Mouse (Mus musculus) embryonic facial prominence, embryonic 14.5 days (tissue): ENCODE measurements around the gene Slc6a1. TPM values are rescaled to one million over a fixed set of nuclear protein-coding genes. Genes with fewer than 3 reads are reported as not detected.
"Not testable (repeated sequence)": the region's sequence is repeated elsewhere in the genome, so short reads cannot be mapped to it uniquely, and the experiment has no call there.

Experiments used
- ATAC-seq: fragments of 200-750 bp; cut with Nextera tagmentation; 2 replicates; pipeline ENCODE4 v1.8.0; 2017; ENCODE audit warnings: low read depth, moderate number of reproducible peaks, moderate TSS enrichment
- DNase-seq: peaks from one replicate; pipeline ENCODE4 v3.0.0-alpha.2; 2015; ENCODE audit warnings: low spot score
- H3K27ac ChIP-seq: fragments of 300-500 bp; sonication (generic); replicated peaks from 2 replicates; pipeline ENCODE4 v1.5.1; 2014; ENCODE audit warnings: low read depth, mild to moderate bottlenecking, low read length, moderate library complexity
- H3K27me3 ChIP-seq: fragments of 300-500 bp; sonication (generic); replicated peaks from 2 replicates; pipeline ENCODE4 v1.6.1; 2014; ENCODE audit warnings: low read length; ENCODE audit not compliant: control insufficient read depth, insufficient read depth
- H3K36me3 ChIP-seq: fragments of 300-500 bp; sonication (generic); 2 replicates; pipeline ENCODE4 v1.6.1; 2014; ENCODE audit warnings: low read length, mixed read lengths; ENCODE audit not compliant: control insufficient read depth, insufficient read depth
- H3K4me1 ChIP-seq: fragments of 300-500 bp; sonication (generic); 2 replicates; pipeline ENCODE4 v1.6.1; 2014; ENCODE audit warnings: antibody characterized with exemption, low read length; ENCODE audit not compliant: control insufficient read depth, insufficient read depth
- H3K4me2 ChIP-seq: fragments of 300-500 bp; sonication (generic); 2 replicates; pipeline ENCODE4 v1.6.1; 2014; ENCODE audit warnings: low read depth, mild to moderate bottlenecking, low read length, moderate library complexity, mixed read lengths
- H3K4me3 ChIP-seq: fragments of 300-500 bp; sonication (generic); 2 replicates; pipeline ENCODE4 v1.5.1; 2014; ENCODE audit warnings: low read depth, mild to moderate bottlenecking, low read length
- H3K9ac ChIP-seq: fragments of 300-500 bp; sonication (generic); 2 replicates; pipeline ENCODE4 v1.6.1; 2014; ENCODE audit warnings: low read depth, mild to moderate bottlenecking, low read length, moderate library complexity, mixed read lengths
- H3K9me3 ChIP-seq: fragments of 300-500 bp; sonication (generic); 2 replicates; pipeline ENCODE4 v1.6.1; 2016; ENCODE audit warnings: low read length; ENCODE audit not compliant: control insufficient read depth
- WGBS: fragments of 180-500 bp; shearing (Covaris S2); extraction: QIAGEN DNeasy Blood & Tissue Kit; methylation state at CpG from one replicate; pipeline ENCODE4 v1.1.7; 2014; 5-methylcytosine and 5-hydroxymethylcytosine counted together
- polyA plus RNA-seq: library from polyadenylated mRNA; unstranded; fragments of >200 nt; fragmentation: Nextera tagmentation; extraction: Ambion mirVana; gene quantifications from 2 replicates; pipeline ENCODE4 v1.2.1, GENCODE M21; 2014

Gene Slc6a1
- polyA plus RNA-seq, 1 experiment from 2014 or later, result 2.7 TPM

GRCm38 (mm10) chr6:114329597-114330470, 47.4 kb downstream of the Slc6a1 start:
- DNase-seq, result no peak
- no peaks in the 10 kb centered on the region for H3K9me3 ChIP-seq
- H3K4me1 ChIP-seq, result no peaks in the 10 kb centered on the region
- H3K4me3 ChIP-seq, result no peak overlapping the region
- no peak overlapping the region for H3K9ac ChIP-seq
- peak; percentile 33; the same call in 1 of the 2 replicates for ATAC-seq
- H3K4me2 ChIP-seq, result no peak overlapping the region
- H3K36me3 ChIP-seq, result no peaks in the 10 kb centered on the region
- H3K27ac ChIP-seq, result no peak overlapping the region
- WGBS, result 30% methylated on average over 8 of the region's 8 CpGs
- H3K27me3 ChIP-seq, result no peaks in the 10 kb centered on the region

- no peaks in the 10 kb centered on the region for H3K36me3 ChIP-seq
- H3K4me1 ChIP-seq, result no peaks in the 10 kb centered on the region
- H3K9me3 ChIP-seq, result no peaks in the 10 kb centered on the region
- H3K9ac ChIP-seq, result no peak overlapping the region
- H3K27me3 ChIP-seq, result no peaks in the 10 kb centered on the region
- H3K4me3 ChIP-seq, result no peak overlapping the region
- DNase-seq (no peak), ATAC-seq (no peak)
- H3K27ac ChIP-seq, result no peak overlapping the region
- WGBS, result 93% methylated on average over 7 of the region's 7 CpGs
- no peak overlapping the region for H3K4me2 ChIP-seq
Measured at GRCm38 (mm10) chr6:114331926-114332325, 49.5 kb downstream of the Slc6a1 start.

GRCm38 (mm10) chr6:114336128-114336943, 53.9 kb downstream of the Slc6a1 start:
- Histone ChIP-seq H3K9me3 (no peaks in the 10 kb centered on the region), H3K36me3 (no peaks in the 10 kb centered on the region), H3K4me2 (no peak overlapping the region), H3K27me3 (no peaks in the 10 kb centered on the region), H3K4me1 (no peaks in the 10 kb centered on the region), H3K27ac (no peak overlapping the region), H3K9ac (no peak overlapping the region), H3K4me3 (no peak overlapping the region)
- no peak for ATAC-seq
- no peak for DNase-seq
- 38% methylated on average over 11 of the region's 11 CpGs for WGBS

- no peaks in the 10 kb centered on the region for H3K27me3 ChIP-seq
- DNase-seq (no peak), ATAC-seq (no peak)
- no peaks in the 10 kb centered on the region for H3K36me3 ChIP-seq
- no peak overlapping the region for H3K4me3 ChIP-seq
- H3K9me3 ChIP-seq, result no peaks in the 10 kb centered on the region
- no peak overlapping the region for H3K4me2 ChIP-seq
- H3K27ac ChIP-seq, result no peak overlapping the region
- 50% methylated on average over 1 of the region's 1 CpGs for WGBS
- no peak overlapping the region for H3K9ac ChIP-seq
- no peaks in the 10 kb centered on the region for H3K4me1 ChIP-seq
Measured at GRCm38 (mm10) chr6:114336944-114337215, 54.4 kb downstream of the Slc6a1 start.

- H3K4me1 ChIP-seq, H3K4me3 ChIP-seq, H3K9ac ChIP-seq, H3K27me3 ChIP-seq, ATAC-seq, DNase-seq, H3K4me2 ChIP-seq, H3K27ac ChIP-seq, H3K9me3 ChIP-seq, H3K36me3 ChIP-seq: not testable (repeated sequence)
Measured at GRCm38 (mm10) chr6:114341381-114341780, 58.9 kb downstream of the Slc6a1 start.

GRCm38 (mm10) chr6:114343740-114344139, 61.3 kb downstream of the Slc6a1 start:
- ATAC-seq, result peak; percentile 50; the same call in 1 of the 2 replicates
- no peak overlapping the region for H3K4me2 ChIP-seq
- DNase-seq, result peak; percentile 52
- H3K9me3 ChIP-seq, result no peaks in the 10 kb centered on the region
- 11% methylated on average over 3 of the region's 3 CpGs for WGBS
- H3K4me3 ChIP-seq, result no peak overlapping the region
- H3K27me3 ChIP-seq, result no peaks in the 10 kb centered on the region; the same call in 1 of the 2 replicates
- H3K9ac ChIP-seq, result no peak overlapping the region
- H3K27ac ChIP-seq, result no peak overlapping the region
- no peaks in the 10 kb centered on the region for H3K4me1 ChIP-seq
- no peaks in the 10 kb centered on the region for H3K36me3 ChIP-seq

GRCm38 (mm10) chr6:114345156-114345555, 62.7 kb downstream of the Slc6a1 start:
- ATAC-seq (no peak), DNase-seq (peak; percentile 33)
- Histone ChIP-seq H3K4me2 (no peak overlapping the region), H3K4me3 (no peak overlapping the region), H3K9ac (no peak overlapping the region), H3K9me3 (no peaks in the 10 kb centered on the region), H3K27me3 (no peaks in the 10 kb centered on the region; the same call in 1 of the 2 replicates), H3K27ac (no peak overlapping the region), H3K4me1 (no peaks in the 10 kb centered on the region), H3K36me3 (no peaks in the 10 kb centered on the region)
- WGBS, result 36% methylated on average over 4 of the region's 4 CpGs

- peak; percentile 63 for DNase-seq
Measured at GRCm38 (mm10) chr6:114347831-114348754, 65.7 kb downstream of the Slc6a1 start.

More at GRCm38 (mm10) chr6:114347831-114348754, 65.7 kb downstream of the Slc6a1 start:
- no peaks in the 10 kb centered on the region for H3K4me1 ChIP-seq
- H3K36me3 ChIP-seq, result no peaks in the 10 kb centered on the region
- H3K4me2 ChIP-seq, result no peak overlapping the region
- no peak; the same call in 1 of the 2 replicates for ATAC-seq
- H3K4me3 ChIP-seq, result no peak overlapping the region
- H3K27me3 ChIP-seq, result no peaks in the 10 kb centered on the region; the same call in 1 of the 2 replicates
- WGBS, result 37% methylated on average over 11 of the region's 13 CpGs
- no peak overlapping the region for H3K27ac ChIP-seq
- no peaks in the 10 kb centered on the region for H3K9me3 ChIP-seq
- no peak overlapping the region for H3K9ac ChIP-seq
